Mouse (Mus musculus) left cerebral cortex, postnatal 25 days (tissue): ENCODE results near the gene Fgf12. TPM values are rescaled to one million over a fixed set of nuclear protein-coding genes. Genes with fewer than 3 reads are reported as not detected.
A peak's percentile ranks its signal among the peaks of the same experiment; 100 is the strongest.

Source experiments
- DNase-seq, 2 experiments: peaks; one replicate each; pipeline ENCODE4 v3.0.0; 2022; ENCODE audit warnings: low spot score in 2 of 2, mixed read lengths in 1 of 2
- intact Hi-C: fragments of 180-260 bp; cut with DNase I; formaldehyde crosslinking; loops from one replicate; pipeline ENCODE4 v1.15.1; 2025
- total RNA-seq, 2 experiments: library from RNA; stranded (reverse); gene quantifications; 2 replicates each; pipeline ENCODE4 v1.2.3; 2021

Fgf12 gene
- total RNA-seq, 2 experiments from 2014 or later: 311 to 324 TPM

DNA sequence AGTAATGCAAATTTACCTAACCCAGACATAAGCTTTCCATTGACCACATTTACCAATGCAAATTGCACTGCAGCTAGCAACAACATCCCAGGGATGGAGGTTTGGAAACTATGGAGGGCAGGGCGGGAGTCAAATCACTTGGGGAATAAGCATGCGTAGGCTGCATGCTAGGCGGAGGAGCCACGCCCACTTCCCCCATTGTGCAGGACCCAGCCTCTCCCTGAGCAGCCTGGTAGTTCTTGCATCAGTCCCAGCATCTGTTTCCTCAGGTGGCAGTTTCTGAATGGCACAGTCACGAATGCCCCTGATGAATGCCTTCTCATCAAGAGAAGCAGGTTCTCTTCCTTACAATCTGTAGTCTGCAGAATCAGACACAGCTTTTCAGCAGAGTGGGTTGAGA, 241.5 kb downstream of the Fgf12 start:
- intact Hi-C loops: loop anchor here (10.0 kb wide), 1 partner anchor 1063 kb away; the partner anchor contains the start of gene Opa1

DNA sequence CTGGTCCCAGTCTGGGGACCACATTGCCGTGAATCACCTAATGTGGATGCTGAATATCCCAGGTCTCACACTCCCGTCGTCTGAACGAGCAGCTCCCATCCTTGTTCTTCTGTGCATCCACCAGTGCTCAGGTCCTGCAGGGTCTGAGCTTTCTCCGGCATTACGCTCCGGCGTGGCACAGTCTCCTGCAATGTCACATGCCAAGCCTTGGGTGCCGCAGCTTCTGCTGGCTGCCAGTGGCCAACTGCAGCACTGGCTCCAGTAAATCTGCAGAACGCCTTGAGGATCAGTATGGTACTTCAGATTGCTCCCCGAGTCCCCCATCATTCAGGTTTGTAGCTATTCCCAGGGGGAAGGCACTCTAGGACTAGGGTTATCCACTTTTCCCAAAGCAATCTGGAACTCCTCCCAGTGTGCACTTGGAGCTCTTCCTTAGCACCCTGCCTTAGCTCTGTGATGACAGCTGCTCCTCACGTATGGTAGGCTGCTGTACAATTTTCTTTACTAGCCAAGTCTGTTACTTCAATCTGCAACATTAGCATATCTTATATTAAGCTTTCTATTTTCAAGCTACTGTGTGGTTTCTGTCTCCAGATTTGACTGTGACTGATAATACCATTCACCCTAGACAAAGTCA, 254.8 kb downstream of the Fgf12 start:
- peak in 1 of 2 experiments; percentile 79 for DNase-seq
- intact Hi-C loops: no loop called here

More for the DNA sequence above, 241.5 kb downstream of the Fgf12 start:
- DNase-seq: no peak

- intact Hi-C loops: loop anchor here (2.0 to 5.0 kb wide), 2 partner anchors 964 to 1023 kb away; no protein-coding TSS in a partner anchor
- peak in 1 of 2 experiments; percentile 73 for DNase-seq
Observed at GRCm38 (mm10) chr16:28491711-28492110, 261.2 kb downstream of the Fgf12 start.

- DNase-seq: peak; percentile 82 to 91
- intact Hi-C loops: loop anchor here (2.0 to 5.0 kb wide), 2 partner anchors 963 to 1022 kb away; no protein-coding TSS in a partner anchor
Observed at GRCm38 (mm10) chr16:28490515-28490914, 262.4 kb downstream of the Fgf12 start.

DNA sequence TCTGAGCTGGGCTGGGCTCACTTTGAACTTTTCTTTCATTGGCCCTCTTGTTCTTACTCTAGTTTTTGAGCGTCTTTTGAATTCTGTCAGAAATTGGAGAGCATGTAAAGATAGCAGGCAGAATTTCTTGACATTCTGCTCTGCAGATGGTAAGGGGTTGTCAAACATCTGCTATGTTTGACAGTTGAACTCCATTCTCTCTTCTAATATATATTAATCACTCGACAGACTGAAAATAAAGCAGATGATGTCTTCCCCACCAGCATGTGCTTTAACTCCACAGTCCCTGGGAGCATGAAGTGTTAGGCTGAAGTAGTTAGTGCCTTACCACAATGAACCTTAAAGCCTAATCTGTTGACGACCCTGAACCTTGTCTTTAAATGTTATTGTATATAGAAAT, 267.9 kb downstream of the Fgf12 start:
- no peak for DNase-seq
- intact Hi-C loops: no loop called here

DNA sequence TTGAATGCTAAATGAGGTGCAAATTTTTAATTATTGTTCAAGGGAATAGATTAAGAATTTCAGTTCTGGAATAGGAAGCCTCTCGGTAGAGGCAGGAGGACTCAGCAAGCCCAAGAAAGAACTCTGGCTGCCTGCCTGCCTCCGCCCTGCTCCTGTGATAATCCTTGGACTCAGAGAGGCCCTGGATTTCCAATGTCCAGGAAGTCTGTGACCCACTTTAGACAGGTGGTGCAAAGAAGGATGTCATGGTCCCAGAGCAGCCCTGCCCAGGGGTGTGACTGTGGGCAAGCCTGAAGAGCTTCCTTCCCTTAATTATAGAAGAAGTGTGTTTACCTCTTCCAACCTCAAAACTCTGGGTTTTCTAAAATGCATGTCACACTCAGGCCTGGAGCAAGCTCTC, 273.8 kb downstream of the Fgf12 start:
- no peak for DNase-seq
- intact Hi-C loops: no loop called here

GRCm38 (mm10) chr16:28476651-28477050, 276.2 kb downstream of the Fgf12 start:
- intact Hi-C loops: no loop called here
- DNase-seq: no peak

DNA sequence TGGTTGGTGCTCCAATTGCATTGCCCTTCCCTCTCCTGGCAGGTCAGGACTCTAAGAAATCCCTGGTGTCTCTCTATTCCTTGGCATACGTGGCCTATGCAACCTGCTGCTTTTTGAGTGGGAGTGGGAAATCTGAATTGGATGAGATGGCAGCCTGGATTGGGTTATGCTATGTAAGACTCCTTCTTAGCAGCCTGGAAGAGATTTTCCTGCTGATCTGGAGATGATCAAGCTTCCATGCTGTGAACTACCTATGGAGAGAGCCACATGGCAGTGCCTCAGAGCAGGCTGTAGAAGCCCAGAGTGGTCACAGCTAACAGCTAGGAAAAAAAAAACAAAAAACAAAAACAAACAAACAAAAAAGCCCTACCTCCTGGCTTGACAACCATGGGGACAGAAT, 277.3 kb downstream of the Fgf12 start:
- intact Hi-C loops: no loop called here
- DNase-seq: no peak

DNA sequence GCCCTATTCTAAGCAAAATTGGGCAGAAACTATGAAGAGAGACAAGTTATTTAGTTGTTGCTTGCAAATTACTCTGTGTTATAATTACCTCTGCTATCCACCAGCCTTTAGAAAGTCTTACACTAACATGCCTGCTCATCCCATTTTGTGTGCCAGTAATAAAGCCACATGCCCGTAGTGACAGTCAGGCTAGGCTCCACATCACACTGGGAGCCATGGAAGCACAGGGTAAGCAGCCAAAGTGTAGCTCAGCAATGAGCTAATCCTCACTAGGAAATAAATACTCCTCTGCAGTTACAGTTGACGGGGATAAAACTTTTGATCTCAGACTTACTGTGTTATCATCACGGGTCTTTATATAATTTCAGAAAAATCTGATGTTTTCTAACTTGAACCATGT, 298.0 kb downstream of the Fgf12 start:
- DNase-seq: no peak
- intact Hi-C loops: no loop called here

DNA sequence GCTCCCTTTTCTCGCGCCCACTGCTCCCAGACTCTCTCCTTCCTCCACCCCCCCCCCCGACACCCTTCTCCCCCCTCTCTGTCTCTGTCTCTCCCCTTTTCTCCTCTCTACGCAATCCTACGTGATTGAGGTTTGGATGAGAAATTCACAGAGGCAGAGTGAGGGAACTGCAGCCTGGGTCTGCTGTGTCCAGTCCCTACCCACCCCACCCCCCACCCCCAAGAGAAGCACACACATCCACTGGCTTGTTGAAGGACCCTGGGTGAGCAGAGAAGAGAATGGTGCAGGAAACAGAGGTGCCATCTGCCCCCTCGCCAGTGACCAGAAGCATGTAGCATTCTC, 305.8 kb downstream of the Fgf12 start:
- intact Hi-C loops: loop anchor here (10.0 kb wide), 1 partner anchor 762 kb away; no protein-coding TSS in a partner anchor
- no peak for DNase-seq

GRCm38 (mm10) chr16:28446334-28447113, 306.3 kb downstream of the Fgf12 start:
- DNase-seq: peak; percentile 63 to 65
- intact Hi-C loops: loop anchor here (10.0 kb wide), 1 partner anchor 762 kb away; no protein-coding TSS in a partner anchor

GRCm38 (mm10) chr16:28445800-28446333, 307.0 kb downstream of the Fgf12 start:
- intact Hi-C loops: loop anchor here (10.0 kb wide), 1 partner anchor 761 kb away; no protein-coding TSS in a partner anchor
- peak in 1 of 2 experiments; percentile 48 for DNase-seq

- DNase-seq: peak; percentile 28 to 56
- intact Hi-C loops: loop anchor here (10.0 kb wide), 1 partner anchor 760 kb away; no protein-coding TSS in a partner anchor
Observed at GRCm38 (mm10) chr16:28444993-28445799, 307.7 kb downstream of the Fgf12 start.

DNA sequence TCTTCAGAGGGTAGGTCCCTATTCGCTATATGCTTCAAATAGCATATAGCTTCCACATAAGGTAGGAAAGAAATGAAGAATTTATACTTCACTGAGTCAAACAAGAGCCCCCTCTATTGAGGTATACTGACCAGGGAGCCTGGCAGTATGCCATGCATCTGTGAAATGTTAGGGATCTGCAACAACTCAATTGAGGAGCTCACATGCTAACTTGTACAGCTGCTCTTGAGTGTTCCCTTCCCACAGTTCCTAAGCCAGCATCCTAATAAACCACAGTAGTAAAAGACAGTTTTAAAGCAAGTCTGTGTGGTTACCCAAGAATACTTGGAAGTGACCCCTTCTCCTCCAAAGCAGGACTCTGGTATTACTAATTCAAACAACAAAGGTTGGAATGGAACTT, 331.3 kb downstream of the Fgf12 start:
- intact Hi-C loops: no loop called here
- no peak for DNase-seq

DNA sequence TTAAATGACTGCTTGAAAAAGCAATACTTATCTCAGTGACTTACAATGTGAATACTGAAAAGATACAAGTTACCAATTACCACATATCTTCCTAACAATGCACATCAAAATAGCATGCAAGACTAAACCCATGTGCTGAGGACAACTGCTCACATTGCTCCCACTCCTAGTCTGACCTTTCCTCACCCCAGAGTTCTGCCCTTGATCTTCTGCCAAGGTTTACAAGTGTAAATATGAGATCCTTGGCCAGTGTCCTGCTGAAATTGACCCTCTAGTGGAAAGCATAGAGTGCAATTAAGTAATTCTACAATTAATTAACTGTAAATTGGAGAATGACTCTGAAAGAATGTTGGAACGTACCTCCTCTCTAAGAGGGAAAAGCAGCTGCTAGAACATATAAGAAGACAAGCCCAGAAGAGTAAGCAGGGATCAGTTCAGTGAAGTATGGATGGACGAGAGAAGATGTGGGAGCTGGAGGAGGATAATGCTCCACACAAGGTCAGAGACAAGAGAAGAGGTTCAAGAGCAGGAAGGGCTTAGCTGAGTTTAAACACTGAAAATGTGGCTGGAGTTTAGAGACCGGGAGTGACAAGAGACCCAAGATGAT, 333.1 kb downstream of the Fgf12 start:
- DNase-seq: no peak
- intact Hi-C loops: no loop called here

GRCm38 (mm10) chr16:28411210-28411817, 341.6 kb downstream of the Fgf12 start:
- intact Hi-C loops: no loop called here
- no peak for DNase-seq

- intact Hi-C loops: no loop called here
- peak in 1 of 2 experiments; percentile 42 for DNase-seq
Observed at GRCm38 (mm10) chr16:28408294-28408693, 344.6 kb downstream of the Fgf12 start.

- no peak for DNase-seq
- intact Hi-C loops: no loop called here
Observed at GRCm38 (mm10) chr16:28407892-28408291, 345.0 kb downstream of the Fgf12 start.

DNA sequence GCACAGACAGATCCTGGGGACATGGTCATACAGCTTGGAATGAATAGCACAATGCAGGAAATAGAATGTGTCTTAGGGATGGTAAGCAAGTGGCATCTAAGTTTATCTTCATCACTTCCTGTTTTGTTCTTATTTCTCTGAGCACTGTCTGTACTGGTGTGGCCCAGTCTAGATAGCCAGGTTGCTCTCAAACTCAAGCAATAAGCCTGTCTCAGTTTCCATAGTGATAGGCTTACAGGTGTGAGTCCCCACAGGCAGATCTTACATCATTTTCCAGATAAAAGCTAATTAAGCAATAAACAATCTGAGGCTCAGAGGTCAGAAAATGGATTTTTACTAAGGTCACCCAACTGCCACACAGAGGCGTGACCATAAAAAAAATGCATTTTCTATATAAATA, 348.7 kb downstream of the Fgf12 start:
- intact Hi-C loops: no loop called here
- no peak for DNase-seq
